Mouse (Mus musculus): ENCODE measurements at regions not wholly inside any gene's neighbourhood (a gene's known extent, or its start where the extent isn't known, plus 50 kb on each side); places are given as distances from the start of the nearest gene placed in this dataset.

GRCm38 (mm10) chr17:51966573-51967284 lies 133.6 kb upstream of the Satb1 start:
- TF ChIP-seq CTCF (IDR thresholded peaks at IDR 0.05) (no peak), EP300 (IDR thresholded peaks at IDR 0.05; ENCODE audit: insufficient read depth, low read depth, low read length) (no peak), POLR2A (IDR thresholded peaks at IDR 0.05; ENCODE audit: insufficient read depth, low read depth, low read length) (no peak)
